Mouse (Mus musculus) stomach, postnatal 0 days (tissue): ENCODE measurements at regions not wholly inside any gene's neighbourhood (a gene's known extent, or its start where the extent isn't known, plus 50 kb on each side); places are given as distances from the start of the nearest gene placed in this dataset.

ENCODE experiments used
- ATAC-seq: fragments of 200-750 bp; cut with Nextera tagmentation; 2 replicates; pipeline ENCODE4 v1.8.0; 2017; ENCODE audit not compliant: low FRiP score, low TSS enrichment
- DNase-seq: peaks from one replicate; pipeline ENCODE4 v3.0.0-alpha.2; 2016; ENCODE audit warnings: low spot score
- H3K27ac ChIP-seq: fragments of 300-500 bp; sonication (generic); replicated peaks from 2 replicates; pipeline ENCODE4 v1.5.1; 2014; ENCODE audit warnings: mild to moderate bottlenecking, control low read depth
- H3K27me3 ChIP-seq: fragments of 300-500 bp; sonication (generic); 2 replicates; pipeline ENCODE4 v1.6.1; 2014; ENCODE audit warnings: low read length; ENCODE audit not compliant: control insufficient read depth, insufficient read depth
- H3K36me3 ChIP-seq: fragments of 300-500 bp; sonication (generic); 2 replicates; pipeline ENCODE4 v1.6.1; 2014; ENCODE audit warnings: low read length, mixed read lengths; ENCODE audit not compliant: control insufficient read depth, insufficient read depth
- H3K4me1 ChIP-seq: fragments of 300-500 bp; sonication (generic); replicated peaks from 2 replicates; pipeline ENCODE4 v1.6.1; 2014; ENCODE audit warnings: antibody characterized with exemption; ENCODE audit not compliant: control insufficient read depth, insufficient read depth
- H3K4me2 ChIP-seq: fragments of 300-500 bp; sonication (generic); replicated peaks from 2 replicates; pipeline ENCODE4 v1.6.1; 2014; ENCODE audit warnings: low read depth, mild to moderate bottlenecking, control low read depth, moderate library complexity
- H3K4me3 ChIP-seq: fragments of 300-500 bp; sonication (generic); 2 replicates; pipeline ENCODE4 v1.5.1; 2014; ENCODE audit warnings: low read depth, low read length, control low read depth
- H3K9ac ChIP-seq: fragments of 300-500 bp; sonication (generic); 2 replicates; pipeline ENCODE4 v1.6.1; 2014; ENCODE audit warnings: mild to moderate bottlenecking, low read length, control low read depth, mixed read lengths
- H3K9me3 ChIP-seq: fragments of 300-500 bp; sonication (generic); 2 replicates; pipeline ENCODE4 v1.6.1; 2016; ENCODE audit warnings: low read length; ENCODE audit not compliant: control insufficient read depth
- CTCF ChIP-seq: IDR thresholded peaks from 2 replicates; pipeline ENCODE4 v1.5.1; 2016; ENCODE audit warnings: antibody characterized with exemption, low read depth, mild to moderate bottlenecking, moderate library complexity
- EP300 ChIP-seq: optimal IDR thresholded peaks from 2 replicates; pipeline ENCODE3; 2016; ENCODE audit warnings: antibody characterized with exemption
- WGBS: fragments of 180-500 bp; shearing (Covaris S2); extraction: QIAGEN DNeasy Blood & Tissue Kit; methylation state at CpG from one replicate; pipeline ENCODE4 v1.1.7; 2014; 5-methylcytosine and 5-hydroxymethylcytosine counted together

DNA sequence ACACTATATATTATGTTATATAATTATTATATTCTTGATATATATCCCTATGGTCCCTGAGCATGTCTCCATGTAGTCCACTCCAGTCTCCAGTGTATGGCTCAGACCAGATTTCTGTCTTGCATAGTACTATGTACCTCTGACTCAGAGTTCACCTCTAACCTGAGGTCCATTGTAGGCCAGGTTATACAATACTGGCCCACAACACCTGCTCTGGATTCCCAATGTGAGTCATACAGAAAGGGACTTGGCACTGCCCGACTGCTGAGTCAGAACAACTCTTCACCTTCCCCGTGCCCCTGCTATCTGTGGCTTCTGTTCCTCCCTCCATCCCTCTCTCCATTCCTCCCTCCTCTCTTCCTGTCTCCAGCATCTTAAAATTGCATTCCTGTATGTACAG, 236.1 kb upstream of the Zfp637 start:
- H3K4me2 ChIP-seq = no peak overlapping the region
- H3K36me3 ChIP-seq = no peaks in the 10 kb centered on the region
- WGBS = 73% methylated on average over 2 of the region's 2 CpGs
- no peaks in the 10 kb centered on the region for H3K27me3 ChIP-seq
- H3K9me3 ChIP-seq = no peaks in the 10 kb centered on the region
- no peak overlapping the region for H3K9ac ChIP-seq
- no peaks in the 10 kb centered on the region for H3K4me1 ChIP-seq
- DNase-seq (no peak), ATAC-seq (peak; percentile 56; the same call in 1 of the 2 replicates)
- H3K27ac ChIP-seq = no peak overlapping the region
- TF ChIP-seq EP300 (no peak), CTCF (no peak)
- H3K4me3 ChIP-seq = no peak overlapping the region

GRCm38 (mm10) chr6:117605685-117606084, 235.3 kb upstream of the Zfp637 start:
- no peak for ATAC-seq
- Histone ChIP-seq H3K9ac (no peak overlapping the region), H3K27me3 (no peaks in the 10 kb centered on the region), H3K4me1 (no peaks in the 10 kb centered on the region), H3K27ac (no peak overlapping the region), H3K4me2 (no peak overlapping the region), H3K9me3 (no peaks in the 10 kb centered on the region), H3K36me3 (no peaks in the 10 kb centered on the region), H3K4me3 (no peak overlapping the region)
- TF ChIP-seq EP300 (no peak), CTCF (no peak)
- 48% methylated on average over 4 of the region's 4 CpGs for WGBS
- no peak for DNase-seq

DNA sequence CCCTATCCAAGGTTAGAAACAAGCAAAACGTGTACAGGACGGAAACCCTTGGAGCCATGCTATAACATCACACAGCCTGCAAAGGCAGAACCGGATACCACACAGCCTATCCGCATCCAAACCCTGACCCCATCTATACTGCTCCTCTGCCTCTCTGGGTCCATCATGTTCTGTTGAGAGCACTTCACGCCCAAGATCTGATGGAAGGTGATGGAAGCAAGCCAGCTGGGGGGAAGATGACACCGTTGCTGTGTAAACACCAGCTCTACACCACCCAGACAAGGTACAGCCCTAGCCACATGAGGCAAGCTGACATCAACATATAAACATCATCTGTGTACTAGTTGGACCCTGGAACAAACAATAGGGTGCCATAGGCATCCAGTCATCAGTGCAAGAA, 234.8 kb upstream of the Zfp637 start:
- Histone ChIP-seq H3K4me2 (no peak overlapping the region), H3K9ac (no peak overlapping the region), H3K9me3 (no peaks in the 10 kb centered on the region), H3K4me3 (no peak overlapping the region), H3K27me3 (no peaks in the 10 kb centered on the region), H3K27ac (no peak overlapping the region), H3K36me3 (no peaks in the 10 kb centered on the region), H3K4me1 (no peaks in the 10 kb centered on the region)
- WGBS = 89% methylated on average over 6 of the region's 6 CpGs
- ATAC-seq (no peak), DNase-seq (no peak)
- TF ChIP-seq EP300 (no peak), CTCF (no peak)

DNA sequence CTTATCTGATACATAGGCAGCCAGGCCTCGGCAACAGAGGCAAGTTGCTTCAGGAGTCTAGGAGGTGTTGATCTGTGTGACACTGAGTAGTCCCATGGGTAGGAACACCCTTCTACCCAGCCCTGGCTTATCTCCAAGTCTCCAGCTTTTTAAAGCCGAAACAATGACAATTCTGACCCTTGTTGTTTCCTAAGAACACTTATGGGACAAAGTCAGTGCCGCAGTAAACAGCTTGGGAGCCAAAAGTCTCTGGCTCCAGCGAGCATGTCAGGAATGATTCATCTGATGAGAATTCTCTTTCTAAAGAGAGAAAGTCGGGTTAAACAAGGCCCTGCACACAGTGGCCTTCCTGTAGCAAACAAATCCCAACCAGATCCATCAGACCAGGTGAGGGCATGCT, 234.0 kb upstream of the Zfp637 start:
- H3K4me1 ChIP-seq = no peaks in the 10 kb centered on the region
- H3K36me3 ChIP-seq = no peaks in the 10 kb centered on the region
- no peaks in the 10 kb centered on the region for H3K9me3 ChIP-seq
- H3K27ac ChIP-seq = no peak overlapping the region
- WGBS = 45% methylated on average over 5 of the region's 5 CpGs
- DNase-seq = no peak
- ATAC-seq = no peak
- no peak overlapping the region for H3K4me2 ChIP-seq
- no peak overlapping the region for H3K9ac ChIP-seq
- no peaks in the 10 kb centered on the region for H3K27me3 ChIP-seq
- TF ChIP-seq CTCF (no peak), EP300 (no peak)
- H3K4me3 ChIP-seq = no peak overlapping the region

- no peak overlapping the region for H3K27ac ChIP-seq
- H3K36me3 ChIP-seq = no peaks in the 10 kb centered on the region
- ATAC-seq (peak; percentile 53; the same call in 1 of the 2 replicates), DNase-seq (no peak)
- H3K4me3 ChIP-seq = no peak overlapping the region
- no peak overlapping the region for H3K9ac ChIP-seq
- TF ChIP-seq EP300 (no peak), CTCF (no peak)
- no peaks in the 10 kb centered on the region for H3K27me3 ChIP-seq
- H3K9me3 ChIP-seq = no peaks in the 10 kb centered on the region
- H3K4me1 ChIP-seq = 0 out of 2 replicates have a peak, but pooled peaks cover 4% of the 10 kb centered on the region
- WGBS = 50% methylated on average over 11 of the region's 11 CpGs
- no peak overlapping the region for H3K4me2 ChIP-seq
Observed at GRCm38 (mm10) chr6:117609476-117610404, 231.2 kb upstream of the Zfp637 start.

- WGBS = 82% methylated on average over 10 of the region's 10 CpGs
Observed at GRCm38 (mm10) chr6:117611281-117611680, 229.7 kb upstream of the Zfp637 start.

More at GRCm38 (mm10) chr6:117611281-117611680, 229.7 kb upstream of the Zfp637 start:
- 0 out of 2 replicates have a peak, but pooled peaks cover 4% of the 10 kb centered on the region for H3K4me1 ChIP-seq
- no peaks in the 10 kb centered on the region for H3K9me3 ChIP-seq
- no peaks in the 10 kb centered on the region for H3K27me3 ChIP-seq
- no peak for DNase-seq
- TF ChIP-seq CTCF (no peak), EP300 (no peak)
- no peak overlapping the region for H3K4me2 ChIP-seq
- no peak for ATAC-seq
- H3K36me3 ChIP-seq = no peaks in the 10 kb centered on the region
- no peak overlapping the region for H3K27ac ChIP-seq
- no peak overlapping the region for H3K9ac ChIP-seq
- H3K4me3 ChIP-seq = no peak overlapping the region
